ENCODE assay signal across 11 mouse cellular contexts in genomic region chr15:95963533-95964250, GRCm38 (mm10).
DNase-seq lines count a peak whose midpoint lies in the region; ATAC-seq lines count a peak whose summit lies in the region.
"Had no signal": no experiment of that assay in that cellular context is flagged by ENCODE, and none has a peak within 500 bp of the region (broad histone marks: within the 10 kb centered on the region; RNA-seq: fewer than 3 reads in every experiment).

No protein-coding gene starts in this region.

- H3K4me2 ChIP-seq in hindbrain, embryonic 13.5 days = no peak overlapping the region
- no peak overlapping the region for H3K4me2 ChIP-seq in embryonic facial prominence, embryonic 15.5 days (replicated peaks)
- H3K4me2 ChIP-seq in hindbrain, embryonic 14.5 days (replicated peaks) = no peak overlapping the region
- H3K4me2 ChIP-seq in midbrain, embryonic 13.5 days (replicated peaks) = no peak overlapping the region

- no peak for DNase-seq in hindbrain, embryonic 10.5 days (ENCODE audit: low spot score)
- DNase-seq in hindbrain, embryonic 14.5 days (ENCODE audit: low spot score) = no peak
- DNase-seq in urinary bladder, adult 18-20 months (ENCODE audit: low spot score in 2 of 2) = no peak
- DNase-seq in MN1 (ENCODE audit: low spot score) = no peak
- DNase-seq in cerebellum, adult 9-10 months = no peak

- no peaks in the 10 kb centered on the region for H3K9me3 ChIP-seq in hindbrain, embryonic 13.5 days
- H3K9me3 ChIP-seq in hindbrain, embryonic 10.5 days = no peaks in the 10 kb centered on the region
- H3K9me3 ChIP-seq in embryonic facial prominence, embryonic 15.5 days (replicated peaks) = no peaks in the 10 kb centered on the region
- no peaks in the 10 kb centered on the region for H3K9me3 ChIP-seq in hindbrain, embryonic 14.5 days (ENCODE audit: control insufficient read depth, low read length)
- no peaks in the 10 kb centered on the region for H3K9me3 ChIP-seq in midbrain, embryonic 13.5 days

- peak overlapping the region; percentile 53 for H3K27ac ChIP-seq in hindbrain, embryonic 13.5 days
- no peak overlapping the region for H3K27ac ChIP-seq in hindbrain, embryonic 10.5 days
- H3K27ac ChIP-seq in embryonic facial prominence, embryonic 15.5 days (replicated peaks) = 0 out of 2 replicates have a peak overlapping the region, but pooled peaks have one; percentile 17
- H3K27ac ChIP-seq in hindbrain, embryonic 14.5 days = peak overlapping the region; percentile 34
- no peak overlapping the region for H3K27ac ChIP-seq in midbrain, embryonic 13.5 days

- H3K4me3 ChIP-seq in hindbrain, embryonic 13.5 days = no peak overlapping the region
- no peak overlapping the region for H3K4me3 ChIP-seq in hindbrain, embryonic 10.5 days
- no peak overlapping the region for H3K4me3 ChIP-seq in embryonic facial prominence, embryonic 15.5 days (replicated peaks)
- no peak overlapping the region for H3K4me3 ChIP-seq in hindbrain, embryonic 14.5 days (replicated peaks; ENCODE audit: low read length)
- H3K4me3 ChIP-seq in midbrain, embryonic 13.5 days (replicated peaks) = no peak overlapping the region
- H3K4me3 ChIP-seq: myocyte had no signal

- peaks cover 13% of the 10 kb centered on the region; the same call in 1 of the 2 replicates for H3K36me3 ChIP-seq in hindbrain, embryonic 13.5 days
- peaks cover 20% of the 10 kb centered on the region for H3K36me3 ChIP-seq in hindbrain, embryonic 10.5 days
- H3K36me3 ChIP-seq in embryonic facial prominence, embryonic 15.5 days = peaks cover 23% of the 10 kb centered on the region
- H3K36me3 ChIP-seq in hindbrain, embryonic 14.5 days (replicated peaks; ENCODE audit: control insufficient read depth, insufficient read depth) = peaks cover 17% of the 10 kb centered on the region; the same call in 1 of the 2 replicates
- H3K36me3 ChIP-seq in midbrain, embryonic 13.5 days = peaks cover 18% of the 10 kb centered on the region; the same call in 1 of the 2 replicates

- H3K9ac ChIP-seq in hindbrain, embryonic 13.5 days = peak overlapping the region; percentile 13; the same call in 1 of the 2 replicates
- no peak overlapping the region for H3K9ac ChIP-seq in embryonic facial prominence, embryonic 15.5 days
- no peak overlapping the region for H3K9ac ChIP-seq in hindbrain, embryonic 14.5 days
- H3K9ac ChIP-seq in midbrain, embryonic 13.5 days (replicated peaks) = no peak overlapping the region

- WGBS in hindbrain, embryonic 13.5 days = 71% methylated on average over 12 of the region's 12 CpGs
- 87% methylated on average over 12 of the region's 12 CpGs for WGBS in hindbrain, embryonic 10.5 days
- WGBS in embryonic facial prominence, embryonic 15.5 days = 68% methylated on average over 12 of the region's 12 CpGs
- WGBS in hindbrain, embryonic 14.5 days = 77% methylated on average over 12 of the region's 12 CpGs
- WGBS in midbrain, embryonic 13.5 days = 82% methylated on average over 12 of the region's 12 CpGs

- H3K4me1 ChIP-seq in hindbrain, embryonic 13.5 days (replicated peaks) = peaks cover 23% of the 10 kb centered on the region
- H3K4me1 ChIP-seq in hindbrain, embryonic 10.5 days (replicated peaks) = 0 out of 2 replicates have a peak, but pooled peaks cover 19% of the 10 kb centered on the region
- H3K4me1 ChIP-seq in embryonic facial prominence, embryonic 15.5 days = peaks cover 14% of the 10 kb centered on the region; the same call in 1 of the 2 replicates
- H3K4me1 ChIP-seq in hindbrain, embryonic 14.5 days (replicated peaks; ENCODE audit: control insufficient read depth, insufficient read depth, low read length) = peaks cover 17% of the 10 kb centered on the region
- peaks cover 27% of the 10 kb centered on the region for H3K4me1 ChIP-seq in midbrain, embryonic 13.5 days (replicated peaks)

- ATAC-seq in hindbrain, embryonic 13.5 days (ENCODE audit: low FRiP score) = 0 out of 2 replicates have a peak, but pooled peaks have one; percentile 24
- ATAC-seq in embryonic facial prominence, embryonic 15.5 days (ENCODE audit: insufficient number of reproducible peaks, low FRiP score, low TSS enrichment, low read depth) = no peak; the same call in 1 of the 2 replicates
- no peak for ATAC-seq in hindbrain, embryonic 14.5 days (ENCODE audit: low FRiP score)
- ATAC-seq in midbrain, embryonic 13.5 days = peak; percentile 48; the same call in 1 of the 2 replicates
- ATAC-seq: activated CD4-positive, CD25-positive, alpha-beta regulatory T cell, adult 4 months; intestine, postnatal 0 days had no signal

- no peaks in the 10 kb centered on the region for H3K27me3 ChIP-seq in hindbrain, embryonic 13.5 days
- no peaks in the 10 kb centered on the region for H3K27me3 ChIP-seq in hindbrain, embryonic 10.5 days (ENCODE audit: insufficient read depth, poor library complexity, severe bottlenecking)
- H3K27me3 ChIP-seq in embryonic facial prominence, embryonic 15.5 days = no peaks in the 10 kb centered on the region
- H3K27me3 ChIP-seq in hindbrain, embryonic 14.5 days (ENCODE audit: control insufficient read depth, insufficient read depth, low read length) = no peaks in the 10 kb centered on the region
- no peaks in the 10 kb centered on the region for H3K27me3 ChIP-seq in midbrain, embryonic 13.5 days

Comparison
In these comparisons a context has a peak if more than half of its experiments do, and no peak if none do; other contexts are left out.
1. ATAC-seq: peak in hindbrain, embryonic 13.5 days (single experiment) and midbrain, embryonic 13.5 days (single experiment); none in embryonic facial prominence, embryonic 15.5 days (single experiment) and hindbrain, embryonic 14.5 days (single experiment).
2. H3K27ac ChIP-seq: peak in hindbrain, embryonic 13.5 days (single experiment), embryonic facial prominence, embryonic 15.5 days (single experiment) and hindbrain, embryonic 14.5 days (single experiment); none in hindbrain, embryonic 10.5 days (single experiment) and midbrain, embryonic 13.5 days (single experiment).